Mouse (Mus musculus) C2C12 (cell line): Measurements from ENCODE around the gene Nprl2.

ENCODE experiments used
- CEBPB ChIP-seq: IDR thresholded peaks from one replicate; pipeline ENCODE4 v1.6.1; 2011; ENCODE audit warnings: low read depth, mild to moderate bottlenecking, control low read depth, moderate library complexity
- CTCF ChIP-seq: IDR thresholded peaks from one replicate; pipeline ENCODE4 v1.5.1; 2011; ENCODE audit not compliant: control insufficient read depth, insufficient read depth, insufficient read length
- FOSL1 ChIP-seq: IDR thresholded peaks from one replicate; pipeline ENCODE4 v1.8.0; 2011; ENCODE audit warnings: mild to moderate bottlenecking, low read length; ENCODE audit not compliant: poor library complexity, insufficient read depth, severe bottlenecking
- MAX ChIP-seq: IDR thresholded peaks from one replicate; pipeline ENCODE4 v1.6.1; 2011; ENCODE audit warnings: mild to moderate bottlenecking, control low read depth
- USF1 ChIP-seq: IDR thresholded peaks from one replicate; pipeline ENCODE4 v1.6.1; 2011; ENCODE audit warnings: low read depth, mild to moderate bottlenecking, control low read depth, moderate library complexity

DNA sequence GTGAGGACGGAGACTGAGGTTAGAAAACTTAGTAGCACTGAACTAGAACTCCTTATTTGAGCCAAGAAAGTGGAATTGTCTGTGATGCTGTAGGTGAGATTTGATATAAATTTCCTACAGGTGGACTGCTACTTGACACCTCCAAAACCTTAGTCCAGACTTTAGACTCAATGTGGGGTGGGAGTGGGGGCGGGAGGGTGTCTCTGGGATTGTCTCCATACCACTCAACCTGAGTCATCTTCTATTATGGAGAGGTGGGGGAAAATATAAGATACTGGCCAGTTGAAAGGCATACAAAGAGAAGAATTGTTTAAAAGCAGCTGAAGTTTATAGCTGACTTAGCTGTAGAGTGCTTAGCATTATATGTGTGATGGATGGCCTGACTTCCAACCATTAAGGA is 13.7 kb downstream of the Nprl2 start:
- TF ChIP-seq CTCF (no peak), USF1 (no peak), CEBPB (no peak), FOSL1 (no peak), MAX (no peak)
